Mouse (Mus musculus): ENCODE results near the gene St6galnac3. TPM values are rescaled to one million over a fixed set of nuclear protein-coding genes. Genes with fewer than 3 reads are reported as not detected.

Gene St6galnac3
- polyA plus RNA-seq, 1 experiment from 2014 or later = 22.7 TPM

DNA sequence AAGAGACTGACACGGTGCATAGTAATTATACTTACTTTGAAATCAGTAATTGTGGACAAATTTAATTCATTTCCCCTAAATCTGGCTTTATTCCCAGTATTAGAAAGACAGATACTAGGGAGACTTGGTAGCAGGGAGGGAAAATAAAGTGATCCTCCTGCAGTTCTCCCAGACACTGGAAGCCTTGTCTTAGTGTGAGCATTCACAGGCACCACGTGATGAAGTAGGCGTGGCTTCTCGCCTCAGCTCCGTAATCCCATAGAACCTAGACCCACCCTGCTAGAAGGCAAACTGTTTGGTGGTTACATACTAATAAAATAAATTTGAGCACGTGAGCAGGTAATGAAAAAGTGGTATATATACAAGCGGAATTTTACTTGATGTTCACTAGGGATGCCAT lies 208.1 kb downstream of the St6galnac3 start:
- Histone ChIP-seq H3K9ac (no peak overlapping the region), H3K9me3 (no peaks in the 10 kb centered on the region), H3K4me1 (0 out of 2 replicates have a peak, but pooled peaks cover 7% of the 10 kb centered on the region), H3K27ac (no peak overlapping the region), H3K27me3 (replicated peaks) (no peaks in the 10 kb centered on the region), H3K4me3 (no peak overlapping the region), H3K4me2 (no peak overlapping the region), H3K36me3 (replicated peaks) (no peaks in the 10 kb centered on the region)
- no peak for ATAC-seq (replicated peaks)
- 77% methylated on average over 7 of the region's 7 CpGs for WGBS

DNA sequence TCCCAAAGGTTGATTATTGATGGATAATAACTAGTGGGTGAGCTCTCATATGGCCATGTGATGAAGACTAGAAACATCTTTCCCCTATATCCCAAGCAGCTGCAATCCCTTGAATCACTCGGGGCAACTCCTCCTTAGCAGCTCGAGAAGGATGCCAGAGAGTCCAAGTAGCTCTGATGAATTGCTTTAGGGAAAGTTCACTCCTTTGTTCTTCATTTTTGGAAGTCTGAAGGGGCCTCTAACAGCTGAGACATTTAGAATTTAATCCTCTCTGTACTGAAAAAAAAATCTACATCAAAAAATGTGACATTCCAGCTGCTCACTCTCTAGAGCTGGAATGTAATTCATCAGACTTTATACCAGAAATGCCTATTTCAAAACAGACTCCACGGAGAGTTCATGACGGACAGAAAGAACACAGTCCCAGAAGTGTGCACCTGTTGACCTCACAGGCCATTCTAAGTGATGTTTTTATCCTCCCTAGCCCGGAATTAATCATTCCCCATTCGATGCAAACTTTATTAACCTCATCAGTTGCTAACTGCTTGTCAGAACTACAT lies 211.4 kb downstream of the St6galnac3 start:
- Histone ChIP-seq H3K9ac (no peak overlapping the region), H3K4me3 (no peak overlapping the region), H3K36me3 (replicated peaks) (no peaks in the 10 kb centered on the region), H3K4me1 (peaks cover 26% of the 10 kb centered on the region), H3K4me2 (no peak overlapping the region), H3K27ac (no peak overlapping the region), H3K9me3 (no peaks in the 10 kb centered on the region), H3K27me3 (replicated peaks) (no peaks in the 10 kb centered on the region)
- WGBS = 47% methylated on average over 6 of the region's 6 CpGs
- ATAC-seq (replicated peaks) = no peak

DNA sequence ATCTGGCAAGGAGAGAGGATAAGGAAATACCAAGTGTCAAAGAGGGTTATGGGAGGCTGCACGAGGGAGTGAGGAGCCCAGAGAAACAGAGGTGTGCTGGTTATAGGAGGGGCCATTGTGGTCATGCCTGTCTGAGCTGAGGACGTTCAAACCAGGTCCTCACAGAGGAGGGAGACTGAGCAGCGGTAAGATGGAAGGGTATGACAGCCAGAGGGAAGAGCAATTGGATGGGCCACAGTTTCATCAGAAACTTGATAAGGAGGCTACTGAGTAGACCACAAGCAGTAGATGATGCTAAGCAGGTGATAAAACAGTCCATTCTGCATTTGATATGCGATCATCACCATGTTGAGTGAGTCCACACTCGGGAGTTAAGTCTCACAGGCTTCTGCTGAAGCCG lies 212.4 kb downstream of the St6galnac3 start:
- Histone ChIP-seq H3K9me3 (no peaks in the 10 kb centered on the region), H3K36me3 (replicated peaks) (no peaks in the 10 kb centered on the region), H3K9ac (no peak overlapping the region), H3K4me3 (no peak overlapping the region), H3K27ac (no peak overlapping the region), H3K27me3 (replicated peaks) (no peaks in the 10 kb centered on the region), H3K4me1 (peaks cover 29% of the 10 kb centered on the region), H3K4me2 (no peak overlapping the region)
- WGBS = 74% methylated on average over 6 of the region's 6 CpGs
- ATAC-seq (replicated peaks) = no peak

DNA sequence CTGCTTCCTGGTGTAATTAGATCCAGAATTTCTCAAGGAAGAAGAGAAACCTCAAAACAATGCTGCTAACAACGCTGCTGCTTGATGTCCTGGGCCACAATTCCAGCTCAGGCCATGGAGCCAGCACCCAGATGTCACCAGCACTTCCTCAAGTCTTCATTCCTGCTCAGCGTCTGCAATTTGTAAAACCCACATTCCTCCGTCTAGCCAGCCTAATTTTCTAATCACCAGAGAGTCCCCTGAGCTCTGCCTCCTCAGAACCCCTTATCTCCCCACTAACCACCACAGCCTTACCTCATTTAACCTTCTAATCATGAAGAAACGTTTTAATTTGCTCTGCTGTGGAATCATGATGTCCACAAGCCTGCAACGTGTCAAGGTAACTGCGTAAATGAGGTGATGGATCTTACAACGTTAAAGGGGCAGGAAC lies 213.8 kb downstream of the St6galnac3 start:
- Histone ChIP-seq H3K4me3 (no peak overlapping the region), H3K9ac (no peak overlapping the region), H3K4me2 (no peak overlapping the region), H3K4me1 (peaks cover 29% of the 10 kb centered on the region), H3K9me3 (no peaks in the 10 kb centered on the region), H3K36me3 (replicated peaks) (no peaks in the 10 kb centered on the region), H3K27ac (no peak overlapping the region), H3K27me3 (replicated peaks) (no peaks in the 10 kb centered on the region)
- WGBS = 67% methylated on average over 7 of the region's 7 CpGs
- ATAC-seq (replicated peaks) = no peak

GRCm38 (mm10) chr3:153510048-153510630 lies 214.8 kb downstream of the St6galnac3 start:
- Histone ChIP-seq H3K9me3 (no peaks in the 10 kb centered on the region), H3K27me3 (replicated peaks) (no peaks in the 10 kb centered on the region), H3K36me3 (replicated peaks) (no peaks in the 10 kb centered on the region), H3K4me1 (peaks cover 29% of the 10 kb centered on the region), H3K9ac (no peak overlapping the region), H3K27ac (peak overlapping the region; percentile 62; the same call in 1 of the 2 replicates), H3K4me3 (no peak overlapping the region), H3K4me2 (no peak overlapping the region)
- ATAC-seq (replicated peaks) = no peak
- WGBS = 84% methylated on average over 9 of the region's 9 CpGs

DNA sequence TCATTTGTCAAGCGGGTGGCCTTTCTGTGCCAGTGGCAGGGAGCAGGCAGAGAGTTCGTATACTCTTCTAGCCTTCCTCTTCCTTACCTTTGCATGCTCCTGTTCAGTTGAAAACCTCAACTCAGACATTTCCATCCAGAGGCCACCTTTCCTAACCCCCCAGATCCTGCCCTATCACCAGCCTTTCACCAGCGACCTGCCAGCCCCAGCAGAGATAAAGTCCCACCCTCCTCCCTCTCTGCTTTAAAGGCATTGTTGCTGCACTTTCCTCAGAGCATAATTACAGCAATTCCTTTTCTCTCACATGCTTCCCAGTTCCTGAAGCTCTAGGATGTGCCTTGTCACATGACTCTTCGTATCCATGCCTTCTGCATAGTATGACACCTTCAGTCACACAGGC lies 215.3 kb downstream of the St6galnac3 start:
- Histone ChIP-seq H3K27me3 (replicated peaks) (no peaks in the 10 kb centered on the region), H3K36me3 (replicated peaks) (no peaks in the 10 kb centered on the region), H3K9ac (no peak overlapping the region), H3K4me2 (no peak overlapping the region), H3K9me3 (no peaks in the 10 kb centered on the region), H3K27ac (peak overlapping the region; percentile 62), H3K4me1 (peaks cover 29% of the 10 kb centered on the region), H3K4me3 (no peak overlapping the region)
- WGBS = 53% methylated on average over 4 of the region's 4 CpGs
- ATAC-seq (replicated peaks) = peak; percentile 44

- Histone ChIP-seq H3K27ac (peak overlapping the region; percentile 62), H3K27me3 (replicated peaks) (no peaks in the 10 kb centered on the region), H3K9ac (no peak overlapping the region), H3K4me3 (no peak overlapping the region), H3K4me1 (peaks cover 29% of the 10 kb centered on the region), H3K9me3 (no peaks in the 10 kb centered on the region), H3K36me3 (replicated peaks) (no peaks in the 10 kb centered on the region), H3K4me2 (no peak overlapping the region)
- ATAC-seq (replicated peaks) = peak; percentile 90
- 54% methylated on average over 3 of the region's 3 CpGs for WGBS
Observed at GRCm38 (mm10) chr3:153509029-153509428, 215.9 kb downstream of the St6galnac3 start.

DNA sequence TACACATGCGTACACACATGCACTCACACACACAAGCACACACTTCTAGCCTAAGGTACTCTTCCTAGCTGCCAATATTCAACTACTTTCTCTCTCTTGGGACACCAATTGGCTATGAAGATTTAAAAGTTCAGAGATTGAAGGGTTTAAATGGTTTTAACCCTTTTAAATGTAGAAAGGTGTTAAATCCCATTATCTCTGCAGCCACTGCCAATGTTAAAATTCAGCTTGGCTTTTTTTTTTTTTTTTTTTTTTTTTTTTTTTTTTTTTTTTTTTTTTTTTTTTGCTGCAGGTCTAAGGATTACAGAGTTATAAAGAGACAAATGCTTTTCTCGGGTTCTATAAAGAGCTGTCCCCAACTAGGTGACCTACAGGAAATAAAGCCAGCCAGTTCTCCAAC lies 216.4 kb downstream of the St6galnac3 start:
- Histone ChIP-seq H3K9ac (no peak overlapping the region), H3K4me1 (peaks cover 29% of the 10 kb centered on the region), H3K27me3 (replicated peaks) (no peaks in the 10 kb centered on the region), H3K4me2 (no peak overlapping the region), H3K4me3 (no peak overlapping the region), H3K9me3 (no peaks in the 10 kb centered on the region), H3K36me3 (replicated peaks) (no peaks in the 10 kb centered on the region), H3K27ac (peak overlapping the region; percentile 62)
- 60% methylated on average over 2 of the region's 2 CpGs for WGBS
- ATAC-seq (replicated peaks) = peak; percentile 34; the same call in 1 of the 2 replicates

- Histone ChIP-seq H3K36me3 (replicated peaks) (no peaks in the 10 kb centered on the region), H3K27me3 (replicated peaks) (no peaks in the 10 kb centered on the region), H3K4me2 (no peak overlapping the region), H3K4me3 (no peak overlapping the region), H3K9ac (no peak overlapping the region), H3K4me1 (peaks cover 33% of the 10 kb centered on the region), H3K9me3 (no peaks in the 10 kb centered on the region), H3K27ac (no peak overlapping the region)
- 92% methylated on average over 2 of the region's 2 CpGs for WGBS
- ATAC-seq (replicated peaks) = no peak
Observed at GRCm38 (mm10) chr3:153507599-153507998, 217.4 kb downstream of the St6galnac3 start.

GRCm38 (mm10) chr3:153502488-153502887 lies 222.5 kb downstream of the St6galnac3 start:
- Histone ChIP-seq H3K36me3 (replicated peaks) (no peaks in the 10 kb centered on the region), H3K27ac (peak overlapping the region; percentile 11; the same call in 1 of the 2 replicates), H3K9me3 (no peaks in the 10 kb centered on the region), H3K4me1 (peaks cover 11% of the 10 kb centered on the region; the same call in 1 of the 2 replicates), H3K9ac (no peak overlapping the region), H3K4me3 (no peak overlapping the region), H3K4me2 (no peak overlapping the region), H3K27me3 (replicated peaks) (no peaks in the 10 kb centered on the region)
- no peak; the same call in 1 of the 2 replicates for ATAC-seq (replicated peaks)
- WGBS = 49% methylated on average over 4 of the region's 4 CpGs

- Histone ChIP-seq H3K4me1 (peaks cover 11% of the 10 kb centered on the region), H3K4me2 (no peak overlapping the region), H3K36me3 (replicated peaks) (no peaks in the 10 kb centered on the region), H3K27me3 (replicated peaks) (no peaks in the 10 kb centered on the region), H3K4me3 (no peak overlapping the region), H3K9ac (no peak overlapping the region), H3K27ac (no peak overlapping the region), H3K9me3 (no peaks in the 10 kb centered on the region)
- WGBS = 58% methylated on average over 3 of the region's 3 CpGs
- 0 out of 2 replicates have a peak, but pooled peaks have one; percentile 56 for ATAC-seq (replicated peaks)
Observed at GRCm38 (mm10) chr3:153501333-153501877, 223.6 kb downstream of the St6galnac3 start.

GRCm38 (mm10) chr3:153492986-153493385 lies 232.0 kb downstream of the St6galnac3 start:
- Histone ChIP-seq H3K36me3 (replicated peaks) (no peaks in the 10 kb centered on the region), H3K4me3 (no peak overlapping the region), H3K9me3 (no peaks in the 10 kb centered on the region), H3K27me3 (replicated peaks) (no peaks in the 10 kb centered on the region), H3K9ac (no peak overlapping the region), H3K4me1 (peaks cover 15% of the 10 kb centered on the region), H3K4me2 (no peak overlapping the region), H3K27ac (no peak overlapping the region)
- no peak for ATAC-seq (replicated peaks)
- 80% methylated on average over 1 of the region's 1 CpGs for WGBS

- H3K4me2 ChIP-seq = no peak overlapping the region
- ATAC-seq (replicated peaks) = no peak
- peaks cover 21% of the 10 kb centered on the region for H3K4me1 ChIP-seq
- H3K27me3 ChIP-seq (replicated peaks) = no peaks in the 10 kb centered on the region
- no peaks in the 10 kb centered on the region for H3K36me3 ChIP-seq (replicated peaks)
- H3K27ac ChIP-seq = 0 out of 2 replicates have a peak overlapping the region, but pooled peaks have one; percentile 21
- H3K4me3 ChIP-seq = no peak overlapping the region
- no peak overlapping the region for H3K9ac ChIP-seq
- H3K9me3 ChIP-seq = no peaks in the 10 kb centered on the region
- 56% methylated on average over 9 of the region's 9 CpGs for WGBS
Observed at GRCm38 (mm10) chr3:153489718-153490117, 235.3 kb downstream of the St6galnac3 start.

Data from midbrain, embryonic 15.5 days (tissue).